Mouse (Mus musculus): Measurements from ENCODE around the gene Ctsz. TPM values are rescaled to one million over a fixed set of nuclear protein-coding genes. Genes with fewer than 3 reads are reported as not detected.

The Ctsz gene
- total and polyA plus RNA-seq, 3 experiments = 93.7 to 118 TPM; not detected in 1

DNA sequence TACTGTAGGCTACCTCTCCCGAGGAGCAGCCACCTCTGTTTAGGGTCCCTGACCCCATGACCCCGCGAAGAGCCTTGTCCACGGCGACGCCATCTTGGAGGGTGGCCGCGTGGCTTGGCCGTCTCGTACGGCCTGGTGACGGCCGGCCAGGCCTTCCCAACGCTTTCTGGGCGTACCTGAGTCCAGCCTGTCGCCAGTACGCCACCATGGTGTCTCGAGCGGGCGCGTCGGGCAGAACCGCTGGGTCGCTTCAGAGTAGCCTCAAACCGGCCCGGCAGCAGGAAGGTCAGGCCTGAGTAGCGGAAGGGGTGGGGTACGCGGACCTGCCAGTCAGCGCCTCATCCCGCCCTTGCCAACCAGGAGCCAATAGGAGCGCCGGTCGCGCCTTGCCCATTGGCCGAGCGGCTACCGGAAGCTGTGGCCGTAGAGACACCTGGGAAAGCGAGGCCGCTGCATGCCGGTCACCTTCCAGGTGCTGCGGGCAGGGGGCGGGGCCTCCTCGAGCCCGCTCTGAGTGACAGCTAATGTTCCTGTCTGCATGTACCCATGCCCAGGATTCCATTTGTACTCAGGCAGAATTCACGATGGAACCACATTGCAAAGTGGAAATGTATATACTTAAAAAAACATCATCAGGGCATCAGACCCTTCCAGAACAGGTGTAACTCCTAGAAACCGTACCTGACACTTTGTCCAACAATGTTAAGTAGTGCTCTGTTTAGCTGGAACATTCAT lies 25.1 kb upstream of the Ctsz start, which contains the start of gene Atp5e (continued):
- no peak for TF ChIP-seq CTCF (IDR thresholded peaks at IDR 0.05 in 2 of 3, conservative IDR thresholded peaks at IDR 0.05 in 1 of 3; ENCODE audit: control insufficient read depth in 1 of 3, insufficient read depth in 1 of 3, low read depth in 2 of 3, low read length in 3 of 3, poor library complexity in 1 of 3, severe bottlenecking in 1 of 3)
- peak; percentile 56 for TF ChIP-seq MXI1 (IDR thresholded peaks at IDR 0.05; ENCODE audit: low read depth, low read length)
- peak in 1 of 2 experiments; percentile 14; a peak in 1 of 4 replicates for TF ChIP-seq EP300 (IDR thresholded peaks at IDR 0.05; ENCODE audit: low read depth in 1 of 2, low read length in 2 of 2)
- no peak for TF ChIP-seq GATA1 (IDR thresholded peaks at IDR 0.05; ENCODE audit: low read depth, low read length)
- TF ChIP-seq RAD21 (IDR thresholded peaks at IDR 0.05; ENCODE audit: low read depth, low read length) = no peak
- TF ChIP-seq SMC3 (IDR thresholded peaks at IDR 0.05; ENCODE audit: low read depth, low read length) = no peak
- TF ChIP-seq ZKSCAN1 (IDR thresholded peaks at IDR 0.05; ENCODE audit: low read depth, low read length) = no peak; the same call in 1 of the 2 replicates
- TF ChIP-seq E2F4 (IDR thresholded peaks at IDR 0.05; ENCODE audit: borderline replicate concordance, low read depth, low read length) = no peak
- no peak for TF ChIP-seq CHD1 (IDR thresholded peaks at IDR 0.05; ENCODE audit: low read depth, low read length)
- peak; percentile 96 for TF ChIP-seq HCFC1 (IDR thresholded peaks at IDR 0.05; ENCODE audit: low read depth, low read length)
- peak; percentile 84; the same call in 1 of the 2 replicates for TF ChIP-seq KAT2A (conservative IDR thresholded peaks at IDR 0.05; ENCODE audit: low read depth, low read length)
- TF ChIP-seq MAFK (IDR thresholded peaks at IDR 0.05; ENCODE audit: borderline replicate concordance, low read depth, low read length) = no peak
- peak; percentile 49; the same call in 1 of the 2 replicates for TF ChIP-seq TCF12 (IDR thresholded peaks at IDR 0.05; ENCODE audit: low read depth, low read length)
- TF ChIP-seq RCOR1 (IDR thresholded peaks at IDR 0.05; ENCODE audit: low read depth, low read length) = no peak
- peak; percentile 97 for TF ChIP-seq POLR2AphosphoS2 (IDR thresholded peaks at IDR 0.05; ENCODE audit: low read length)
- TF ChIP-seq CHD2 (IDR thresholded peaks at IDR 0.05; ENCODE audit: low read length) = peak; percentile 78
- no peak for TF ChIP-seq ETS1 (IDR thresholded peaks at IDR 0.05; ENCODE audit: low read depth, low read length)
- TF ChIP-seq USF2 (IDR thresholded peaks at IDR 0.05; ENCODE audit: borderline replicate concordance in 1 of 2, insufficient read depth in 1 of 2, low read depth in 1 of 2, low read length in 2 of 2) = no peak

- peak overlapping the region; percentile 67 for H3K9ac ChIP-seq (ENCODE audit: control insufficient read depth, low read depth, low read length, poor library complexity, severe bottlenecking)
- DNase-seq (ENCODE audit: low read depth, low spot score) = peak; percentile 30
Observed at GRCm38 (mm10) chr2:174463370-174463769, 24.5 kb upstream of the Ctsz start.

More at GRCm38 (mm10) chr2:174463370-174463769, 24.5 kb upstream of the Ctsz start:
- Histone ChIP-seq H3K9me3 (replicated peaks; ENCODE audit: insufficient read depth, low read length) (no peaks in the 10 kb centered on the region), H3K36me3 (ENCODE audit: control insufficient read depth in 1 of 2, insufficient read depth in 2 of 2, low read length in 2 of 2) (peaks cover 5 to 6% of the 10 kb centered on the region in 2 experiments), H3K79me2 (ENCODE audit: control insufficient read depth, insufficient read depth, low read length, poor library complexity) (peaks cover 14% of the 10 kb centered on the region), H3K27ac (ENCODE audit: control insufficient read depth, low read depth, low read length) (peak overlapping the region; percentile 25), H3K4me3 (ENCODE audit: control insufficient read depth in 1 of 2, insufficient read depth in 1 of 2, low read depth in 2 of 2, low read length in 2 of 2) (peak overlapping the region; percentile 53 to 73), H3K27me3 (ENCODE audit: control insufficient read depth in 1 of 2, insufficient read depth in 2 of 2, low read length in 2 of 2) (no peaks in the 10 kb centered on the region), H3K4me1 (ENCODE audit: control insufficient read depth in 1 of 2, insufficient read depth in 2 of 2, low read length in 2 of 2) (peaks cover 2 to 7% of the 10 kb centered on the region in 2 experiments; a peak in 2 of 4 replicates)
- TF ChIP-seq GATA1 (IDR thresholded peaks at IDR 0.05; ENCODE audit: low read depth, low read length) (no peak), JUND (IDR thresholded peaks at IDR 0.05; ENCODE audit: low read depth, low read length) (no peak), RCOR1 (IDR thresholded peaks at IDR 0.05; ENCODE audit: low read depth, low read length) (no peak), MXI1 (IDR thresholded peaks at IDR 0.05; ENCODE audit: low read depth, low read length) (no peak)

Data from MEL (cell line).